Mouse (Mus musculus) adrenal gland, adult 18-20 months (tissue): ENCODE results near the gene Tmem168. TPM values are rescaled to one million over a fixed set of nuclear protein-coding genes. Genes with fewer than 3 reads are reported as not detected.

Source experiments
- DNase-seq, 2 experiments: peaks; one replicate each; pipeline ENCODE4 v3.0.0; 2021 to 2022; ENCODE audit warnings: low spot score in 2 of 2
- total RNA-seq, 2 experiments: library from RNA; stranded (reverse); gene quantifications; 1 replicate in 1 of 2; 2 replicates in 1 of 2; pipeline ENCODE4 v1.2.3; 2021

Gene Tmem168
- total RNA-seq, 2 experiments from 2014 or later = 22.1 to 27.5 TPM

GRCm38 (mm10) chr6:13586560-13586959 is 21.3 kb downstream of the Tmem168 start:
- DNase-seq = no peak

GRCm38 (mm10) chr6:13586154-13586553 is 21.7 kb downstream of the Tmem168 start:
- DNase-seq = no peak

- DNase-seq = no peak
Measured at GRCm38 (mm10) chr6:13584788-13585187, 23.1 kb downstream of the Tmem168 start.

GRCm38 (mm10) chr6:13582075-13582474 is 25.8 kb downstream of the Tmem168 start:
- no peak for DNase-seq

GRCm38 (mm10) chr6:13565734-13566133 is 42.2 kb downstream of the Tmem168 start:
- DNase-seq = no peak

GRCm38 (mm10) chr6:13555266-13555665 is 52.6 kb downstream of the Tmem168 start:
- DNase-seq = no peak

- DNase-seq = no peak
Measured at GRCm38 (mm10) chr6:13541761-13542160, 66.1 kb downstream of the Tmem168 start.

- DNase-seq = no peak
Measured at GRCm38 (mm10) chr6:13537275-13537964, 70.5 kb downstream of the Tmem168 start.

Other genes starting within 250 kb of the Tmem168 start
- 10 to 100 TPM; 10.8 to 11.3 TPM for gene Bmt2, start 69.9 kb upstream of the Tmem168 start, total RNA-seq
- gene Gpr85, start 231.8 kb upstream of the Tmem168 start, total RNA-seq = 1 to 10 TPM; 1.2 to 1.5 TPM